23 mouse cellular contexts compared by ENCODE assay signal in the genomic region with DNA sequence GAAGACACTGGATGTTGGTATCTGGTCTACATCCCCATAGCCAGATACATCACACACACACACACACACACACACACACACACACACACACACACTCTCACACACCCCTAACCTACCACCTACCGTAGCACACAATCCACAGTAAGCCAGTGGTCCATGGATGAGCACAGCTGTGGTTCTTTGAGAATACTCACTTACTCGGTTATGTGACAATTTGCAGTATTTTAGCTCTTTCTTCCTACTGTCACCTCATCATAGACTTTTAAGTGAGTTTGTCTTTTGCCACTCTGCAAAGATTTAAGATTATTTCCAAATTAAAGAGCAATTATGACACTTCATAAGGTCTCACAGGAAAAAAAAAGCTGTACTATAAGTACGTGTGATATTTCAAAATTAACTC.
"Had no signal": no experiment of that assay in that cellular context is flagged by ENCODE, and none has a peak within 500 bp of the region (broad histone marks: within the 10 kb centered on the region; RNA-seq: fewer than 3 reads in every experiment).

No protein-coding gene starts in this region.

- H3K9me3 ChIP-seq: heart, embryonic 12.5 days; hindbrain, embryonic 10.5 days; hindbrain, embryonic 12.5 days; intestine, embryonic 15.5 days; limb, embryonic 10.5 days; limb, embryonic 12.5 days had no signal

- H3K9ac ChIP-seq: heart, embryonic 12.5 days; hindbrain, embryonic 12.5 days; hindbrain, embryonic 14.5 days; intestine, embryonic 15.5 days; limb, embryonic 12.5 days had no signal

- H3K36me3 ChIP-seq: heart, embryonic 12.5 days; hindbrain, embryonic 10.5 days; hindbrain, embryonic 12.5 days; intestine, embryonic 15.5 days; limb, embryonic 10.5 days; limb, embryonic 12.5 days had no signal

- ATAC-seq: forebrain, embryonic 16.5 days; hindbrain, embryonic 16.5 days; inflammation-experienced regulatory T-cells, adult 6 months; intestine, embryonic 15.5 days; intestine, postnatal 0 days had no signal

- H3K4me3 ChIP-seq: heart, embryonic 12.5 days; hindbrain, embryonic 10.5 days; hindbrain, embryonic 12.5 days; intestine, embryonic 15.5 days; layer of hippocampus, adult 2 months; left cerebral cortex, adult 2 months; limb, embryonic 10.5 days; limb, embryonic 12.5 days had no signal

- H3K4me1 ChIP-seq: heart, embryonic 12.5 days; hindbrain, embryonic 10.5 days; hindbrain, embryonic 12.5 days; intestine, embryonic 15.5 days; limb, embryonic 10.5 days; limb, embryonic 12.5 days had no signal

- H3K27ac ChIP-seq: hindbrain, embryonic 10.5 days; hindbrain, embryonic 12.5 days; hindbrain, embryonic 14.5 days; intestine, embryonic 15.5 days; layer of hippocampus, adult 2 months; left cerebral cortex, adult 2 months; limb, embryonic 10.5 days; limb, embryonic 12.5 days had no signal

- DNase-seq: gastrocnemius, postnatal 10 days; gastrocnemius, postnatal 25 days; heart, postnatal 10 days; heart, postnatal 4 days; kidney, adult 18-20 months; kidney, adult 8-10 months; kidney, postnatal 10 days; kidney, postnatal 25 days; kidney, postnatal 4 days; liver had no signal

- H3K4me2 ChIP-seq: heart, embryonic 12.5 days; hindbrain, embryonic 12.5 days; hindbrain, embryonic 14.5 days; intestine, embryonic 15.5 days; limb, embryonic 12.5 days had no signal

- H3K27me3 ChIP-seq: heart, embryonic 12.5 days; hindbrain, embryonic 12.5 days; intestine, embryonic 15.5 days; limb, embryonic 12.5 days had no signal
